In genomic region chr4:82344787-82345186, GRCm38 (mm10) we compare ENCODE assay signal across 7 mouse cellular contexts.
DNase-seq lines count a peak whose midpoint lies in the region; ATAC-seq lines count a peak whose summit lies in the region.

No protein-coding gene starts in this region.

- DNase-seq in Muller cell, postnatal 12 days (ENCODE audit: inconsistent ontology term) = peak; percentile 87
- peak; percentile 85 to 93 for DNase-seq in adrenal gland, adult (ENCODE audit: inconsistent age in 2 of 2, low spot score in 1 of 2)
- peak; percentile 95 for DNase-seq in forebrain, embryonic 14.5 days (ENCODE audit: low spot score)
- peak; percentile 72 for DNase-seq in heart, postnatal 4 days
- DNase-seq in limb, embryonic 11.5 days (ENCODE audit: low spot score) = peak; percentile 51
- no peak for DNase-seq in spleen, adult 18-20 months

- WGBS in forebrain, embryonic 14.5 days = 1% methylated on average over 4 of the region's 4 CpGs
- 11% methylated on average over 4 of the region's 4 CpGs for WGBS in limb, embryonic 11.5 days
- 5% methylated on average over 4 of the region's 4 CpGs for WGBS in neural tube, embryonic 13.5 days

- H3K36me3 ChIP-seq in forebrain, embryonic 14.5 days (ENCODE audit: control insufficient read depth, insufficient read depth, low read length) = peaks cover 15% of the 10 kb centered on the region
- peaks cover 3% of the 10 kb centered on the region; the same call in 1 of the 2 replicates for H3K36me3 ChIP-seq in limb, embryonic 11.5 days (ENCODE audit: control insufficient read depth, insufficient read depth, low read length)
- peaks cover 10% of the 10 kb centered on the region; the same call in 1 of the 2 replicates for H3K36me3 ChIP-seq in neural tube, embryonic 13.5 days

- H3K27me3 ChIP-seq in forebrain, embryonic 14.5 days (replicated peaks; ENCODE audit: control insufficient read depth, insufficient read depth, low read length) = no peaks in the 10 kb centered on the region
- H3K27me3 ChIP-seq in limb, embryonic 11.5 days (ENCODE audit: control insufficient read depth, insufficient read depth, low read length) = no peaks in the 10 kb centered on the region
- H3K27me3 ChIP-seq in neural tube, embryonic 13.5 days = no peaks in the 10 kb centered on the region

- no peak overlapping the region for H3K4me3 ChIP-seq in forebrain, embryonic 14.5 days (ENCODE audit: low read depth, low read length)
- no peak overlapping the region for H3K4me3 ChIP-seq in limb, embryonic 11.5 days (ENCODE audit: low read depth, low read length)
- H3K4me3 ChIP-seq in neural tube, embryonic 13.5 days = no peak overlapping the region

- H3K9me3 ChIP-seq in forebrain, embryonic 14.5 days (replicated peaks; ENCODE audit: control insufficient read depth, low read length) = no peaks in the 10 kb centered on the region
- no peaks in the 10 kb centered on the region for H3K9me3 ChIP-seq in limb, embryonic 11.5 days (ENCODE audit: control insufficient read depth, low read length)
- H3K9me3 ChIP-seq in neural tube, embryonic 13.5 days = no peaks in the 10 kb centered on the region

- peak; percentile 87 for ATAC-seq in forebrain, embryonic 14.5 days
- no peak for ATAC-seq in limb, embryonic 11.5 days (ENCODE audit: insufficient number of reproducible peaks, low FRiP score, low TSS enrichment, low read depth)
- ATAC-seq in neural tube, embryonic 13.5 days (ENCODE audit: low read depth) = peak; percentile 85

- H3K4me1 ChIP-seq in forebrain, embryonic 14.5 days (ENCODE audit: control insufficient read depth, insufficient read depth, low read length) = peaks cover 24% of the 10 kb centered on the region
- peaks cover 9% of the 10 kb centered on the region for H3K4me1 ChIP-seq in limb, embryonic 11.5 days (ENCODE audit: control insufficient read depth, insufficient read depth, low read length)
- peaks cover 35% of the 10 kb centered on the region for H3K4me1 ChIP-seq in neural tube, embryonic 13.5 days (replicated peaks)

- H3K4me2 ChIP-seq in forebrain, embryonic 14.5 days (ENCODE audit: low read length) = peak overlapping the region; percentile 32; the same call in 1 of the 2 replicates
- no peak overlapping the region for H3K4me2 ChIP-seq in limb, embryonic 11.5 days (ENCODE audit: low read depth, severe bottlenecking)
- no peak overlapping the region for H3K4me2 ChIP-seq in neural tube, embryonic 13.5 days

- no peak overlapping the region for H3K9ac ChIP-seq in forebrain, embryonic 14.5 days (ENCODE audit: low read length)
- H3K9ac ChIP-seq in limb, embryonic 11.5 days (ENCODE audit: low read length) = no peak overlapping the region
- H3K9ac ChIP-seq in neural tube, embryonic 13.5 days = no peak overlapping the region

- peak overlapping the region; percentile 52 for H3K27ac ChIP-seq in forebrain, embryonic 14.5 days (ENCODE audit: low read depth, low read length)
- H3K27ac ChIP-seq in limb, embryonic 11.5 days (replicated peaks; ENCODE audit: low read depth, low read length) = peak overlapping the region; percentile 32
- peak overlapping the region; percentile 35; the same call in 1 of the 2 replicates for H3K27ac ChIP-seq in neural tube, embryonic 13.5 days (replicated peaks)

Comparison
In these comparisons a context has a peak if more than half of its experiments do, and no peak if none do; other contexts are left out.
1. DNase-seq: peak in Muller cell, postnatal 12 days (single experiment), adrenal gland, adult (2 of 2), forebrain, embryonic 14.5 days (single experiment), heart, postnatal 4 days (single experiment) and limb, embryonic 11.5 days (single experiment); none in spleen, adult 18-20 months (0 of 2).
2. Peak in every context shown above with its lines, with median percentiles within 50 percentile points of each other: H3K27ac ChIP-seq.